Mouse (Mus musculus) kidney, embryonic 15.5 days (tissue): Measurements from ENCODE around the gene Cby1. TPM values are rescaled to one million over a fixed set of nuclear protein-coding genes. Genes with fewer than 3 reads are reported as not detected.

Experiments used
- ATAC-seq: fragments of 200-750 bp; cut with Nextera tagmentation; replicated peaks from 2 replicates; pipeline ENCODE4 v1.8.0; 2017; ENCODE audit warnings: moderate TSS enrichment; ENCODE audit not compliant: low FRiP score
- H3K27ac ChIP-seq: fragments of 300-500 bp; sonication (generic); 2 replicates; pipeline ENCODE4 v1.5.1; 2015; ENCODE audit warnings: mild to moderate bottlenecking, inconsistent platforms
- H3K27me3 ChIP-seq: fragments of 300-500 bp; sonication (generic); 2 replicates; pipeline ENCODE4 v1.6.1; 2015; ENCODE audit warnings: inconsistent platforms
- H3K36me3 ChIP-seq: fragments of 300-500 bp; sonication (generic); 2 replicates; pipeline ENCODE4 v1.6.1; 2015; ENCODE audit warnings: inconsistent platforms
- H3K4me1 ChIP-seq: fragments of 300-500 bp; sonication (generic); 2 replicates; pipeline ENCODE4 v1.6.1; 2015; ENCODE audit warnings: inconsistent platforms
- H3K4me2 ChIP-seq: fragments of 300-500 bp; sonication (generic); 2 replicates; pipeline ENCODE4 v1.6.1; 2015; ENCODE audit warnings: moderate library complexity, mild to moderate bottlenecking, inconsistent platforms
- H3K4me3 ChIP-seq: fragments of 300-500 bp; sonication (generic); replicated peaks from 2 replicates; pipeline ENCODE4 v1.5.1; 2015; ENCODE audit warnings: mild to moderate bottlenecking, inconsistent platforms
- H3K9ac ChIP-seq: fragments of 300-500 bp; sonication (generic); 2 replicates; pipeline ENCODE4 v1.6.1; 2015; ENCODE audit warnings: mild to moderate bottlenecking, inconsistent platforms
- H3K9me3 ChIP-seq: fragments of 300-500 bp; sonication (generic); replicated peaks from 2 replicates; pipeline ENCODE4 v1.6.1; 2016; ENCODE audit warnings: inconsistent platforms
- WGBS: fragments of 180-500 bp; shearing (Covaris S2); methylation state at CpG from one replicate; pipeline ENCODE4 v1.1.7; 2015; ENCODE audit warnings: mixed read lengths; 5-methylcytosine and 5-hydroxymethylcytosine counted together
- polyA plus RNA-seq: library from polyadenylated mRNA; unstranded; fragments of >200 nt; fragmentation: Nextera tagmentation; extraction: Ambion mirVana; gene quantifications from 2 replicates; pipeline ENCODE4 v1.2.1, GENCODE M21; 2015

Cby1 gene
- polyA plus RNA-seq, 1 experiment from 2014 or later, result 56.6 TPM

- Histone ChIP-seq H3K4me2 (peak overlapping the region; percentile 97), H3K4me1 (peaks cover 53% of the 10 kb centered on the region), H3K36me3 (peaks cover 14% of the 10 kb centered on the region; the same call in 1 of the 2 replicates), H3K27me3 (no peaks in the 10 kb centered on the region), H3K27ac (no peak overlapping the region), H3K9ac (no peak overlapping the region), H3K9me3 (no peaks in the 10 kb centered on the region), H3K4me3 (no peak overlapping the region)
- ATAC-seq, result no peak
- 64% methylated on average over 5 of the region's 5 CpGs for WGBS
Observed at GRCm38 (mm10) chr15:79692334-79692733, 33.3 kb downstream of the Cby1 start.

GRCm38 (mm10) chr15:79693740-79694139, 34.7 kb downstream of the Cby1 start:
- H3K4me2 ChIP-seq, result no peak overlapping the region
- H3K4me3 ChIP-seq, result no peak overlapping the region
- H3K36me3 ChIP-seq, result peaks cover 14% of the 10 kb centered on the region; the same call in 1 of the 2 replicates
- WGBS, result 62% methylated on average over 11 of the region's 11 CpGs
- no peaks in the 10 kb centered on the region for H3K9me3 ChIP-seq
- no peak for ATAC-seq
- no peak overlapping the region for H3K9ac ChIP-seq
- H3K4me1 ChIP-seq, result peaks cover 54% of the 10 kb centered on the region
- no peaks in the 10 kb centered on the region for H3K27me3 ChIP-seq
- H3K27ac ChIP-seq, result no peak overlapping the region

- Histone ChIP-seq H3K4me3 (no peak overlapping the region), H3K27ac (no peak overlapping the region), H3K4me2 (no peak overlapping the region), H3K9me3 (no peaks in the 10 kb centered on the region), H3K27me3 (no peaks in the 10 kb centered on the region), H3K36me3 (peaks cover 20% of the 10 kb centered on the region; the same call in 1 of the 2 replicates), H3K4me1 (peaks cover 50% of the 10 kb centered on the region), H3K9ac (no peak overlapping the region)
- 90% methylated on average over 4 of the region's 4 CpGs for WGBS
- no peak for ATAC-seq
Observed at GRCm38 (mm10) chr15:79694512-79694911, 35.5 kb downstream of the Cby1 start.

- ATAC-seq, result no peak
- Histone ChIP-seq H3K27ac (no peak overlapping the region), H3K36me3 (peaks cover 20% of the 10 kb centered on the region; the same call in 1 of the 2 replicates), H3K9me3 (no peaks in the 10 kb centered on the region), H3K4me2 (no peak overlapping the region), H3K4me3 (no peak overlapping the region), H3K4me1 (peaks cover 43% of the 10 kb centered on the region), H3K9ac (no peak overlapping the region), H3K27me3 (no peaks in the 10 kb centered on the region)
- WGBS, result 43% methylated on average over 3 of the region's 3 CpGs
Observed at GRCm38 (mm10) chr15:79695516-79695915, 36.5 kb downstream of the Cby1 start.

GRCm38 (mm10) chr15:79696508-79696907, 37.5 kb downstream of the Cby1 start:
- H3K4me1 ChIP-seq, result peaks cover 40% of the 10 kb centered on the region
- no peaks in the 10 kb centered on the region for H3K27me3 ChIP-seq
- peaks cover 20% of the 10 kb centered on the region; the same call in 1 of the 2 replicates for H3K36me3 ChIP-seq
- H3K27ac ChIP-seq, result peak overlapping the region; percentile 38; the same call in 1 of the 2 replicates
- no peaks in the 10 kb centered on the region for H3K9me3 ChIP-seq
- 75% methylated on average over 2 of the region's 2 CpGs for WGBS
- no peak overlapping the region for H3K4me3 ChIP-seq
- no peak overlapping the region for H3K9ac ChIP-seq
- no peak overlapping the region for H3K4me2 ChIP-seq
- peak; percentile 26; the same call in 1 of the 2 replicates for ATAC-seq

GRCm38 (mm10) chr15:79697011-79697410, 38.0 kb downstream of the Cby1 start:
- Histone ChIP-seq H3K4me3 (no peak overlapping the region), H3K9ac (no peak overlapping the region), H3K27ac (peak overlapping the region; percentile 38; the same call in 1 of the 2 replicates), H3K27me3 (no peaks in the 10 kb centered on the region), H3K36me3 (peaks cover 20% of the 10 kb centered on the region; the same call in 1 of the 2 replicates), H3K4me2 (no peak overlapping the region), H3K4me1 (peaks cover 35% of the 10 kb centered on the region), H3K9me3 (no peaks in the 10 kb centered on the region)
- 62% methylated on average over 6 of the region's 6 CpGs for WGBS
- ATAC-seq, result peak; percentile 69

- Histone ChIP-seq H3K36me3 (peaks cover 20% of the 10 kb centered on the region; the same call in 1 of the 2 replicates), H3K9ac (no peak overlapping the region), H3K27ac (no peak overlapping the region), H3K4me3 (no peak overlapping the region), H3K4me1 (peaks cover 28% of the 10 kb centered on the region), H3K4me2 (no peak overlapping the region), H3K9me3 (no peaks in the 10 kb centered on the region), H3K27me3 (no peaks in the 10 kb centered on the region)
- ATAC-seq, result 0 out of 2 replicates have a peak, but pooled peaks have one; percentile 18
- 53% methylated on average over 9 of the region's 9 CpGs for WGBS
Observed at GRCm38 (mm10) chr15:79697558-79698187, 38.7 kb downstream of the Cby1 start.

GRCm38 (mm10) chr15:79706603-79707214, 47.7 kb downstream of the Cby1 start:
- Histone ChIP-seq H3K36me3 (peaks cover 49% of the 10 kb centered on the region), H3K27ac (no peak overlapping the region), H3K9ac (no peak overlapping the region), H3K4me2 (no peak overlapping the region), H3K4me3 (no peak overlapping the region), H3K9me3 (no peaks in the 10 kb centered on the region), H3K27me3 (no peaks in the 10 kb centered on the region), H3K4me1 (no peaks in the 10 kb centered on the region)
- 78% methylated on average over 17 of the region's 17 CpGs for WGBS
- no peak for ATAC-seq

- Histone ChIP-seq H3K4me2 (no peak overlapping the region), H3K4me1 (no peaks in the 10 kb centered on the region), H3K27me3 (no peaks in the 10 kb centered on the region), H3K27ac (no peak overlapping the region), H3K36me3 (peaks cover 66% of the 10 kb centered on the region), H3K4me3 (no peak overlapping the region), H3K9me3 (no peaks in the 10 kb centered on the region), H3K9ac (no peak overlapping the region)
- WGBS, result 93% methylated on average over 5 of the region's 5 CpGs
- ATAC-seq, result no peak
Observed at GRCm38 (mm10) chr15:79708229-79708822, 49.3 kb downstream of the Cby1 start.

GRCm38 (mm10) chr15:79715646-79716045, 56.6 kb downstream of the Cby1 start:
- no peak for ATAC-seq
- 92% methylated on average over 7 of the region's 7 CpGs for WGBS
- Histone ChIP-seq H3K4me1 (no peaks in the 10 kb centered on the region), H3K36me3 (peaks cover 98% of the 10 kb centered on the region), H3K4me3 (no peak overlapping the region), H3K4me2 (no peak overlapping the region), H3K9me3 (no peaks in the 10 kb centered on the region), H3K27me3 (no peaks in the 10 kb centered on the region), H3K27ac (no peak overlapping the region), H3K9ac (no peak overlapping the region)

- no peak overlapping the region for H3K4me3 ChIP-seq
- H3K4me2 ChIP-seq, result no peak overlapping the region
- 89% methylated on average over 6 of the region's 6 CpGs for WGBS
- no peak for ATAC-seq
- H3K27me3 ChIP-seq, result no peaks in the 10 kb centered on the region
- H3K9ac ChIP-seq, result no peak overlapping the region
- H3K36me3 ChIP-seq, result peaks cover 96% of the 10 kb centered on the region
- no peak overlapping the region for H3K27ac ChIP-seq
- no peaks in the 10 kb centered on the region for H3K4me1 ChIP-seq
- no peaks in the 10 kb centered on the region for H3K9me3 ChIP-seq
Observed at GRCm38 (mm10) chr15:79716710-79717109, 57.7 kb downstream of the Cby1 start.
